Mouse (Mus musculus): ENCODE measurements around the gene Xrn2.

Xrn2 gene

DNA sequence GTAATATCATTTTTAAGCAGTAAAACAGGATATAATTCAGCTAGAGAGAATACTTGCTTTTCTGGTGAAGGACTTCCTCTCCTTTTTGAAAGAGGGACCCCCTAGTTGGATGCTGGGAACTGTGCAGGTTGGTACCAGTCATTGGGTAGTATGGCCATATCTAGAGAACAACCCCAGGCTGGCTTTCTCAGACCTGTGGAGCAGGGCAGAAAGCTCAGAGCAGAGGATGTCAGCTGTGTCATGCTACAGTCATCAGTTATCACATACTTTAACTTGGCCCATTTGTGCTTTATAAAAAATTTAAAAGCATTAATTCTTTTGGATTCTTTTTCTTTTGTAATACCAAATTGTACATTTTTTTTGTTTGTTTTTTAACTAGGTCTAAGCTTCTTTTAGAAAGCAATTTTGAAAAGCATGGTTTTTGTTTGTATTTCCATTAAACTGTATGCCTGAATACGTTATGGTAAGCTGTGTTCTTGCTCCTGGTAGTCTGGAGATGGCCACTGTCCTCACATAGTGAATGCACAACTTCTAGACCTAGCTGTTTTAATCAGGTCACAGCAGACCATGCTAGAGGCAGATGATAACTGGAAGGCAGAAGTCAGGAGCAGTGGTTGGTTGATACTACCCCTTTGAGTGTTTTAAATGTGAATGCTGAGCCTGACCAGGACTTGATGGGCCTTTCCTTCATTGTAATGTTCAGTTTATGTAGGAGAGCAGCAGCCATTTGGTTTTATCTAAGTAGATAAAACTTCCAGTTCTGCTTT is 54.9 kb downstream of the Xrn2 start:
- DNase-seq: no peak

DNA sequence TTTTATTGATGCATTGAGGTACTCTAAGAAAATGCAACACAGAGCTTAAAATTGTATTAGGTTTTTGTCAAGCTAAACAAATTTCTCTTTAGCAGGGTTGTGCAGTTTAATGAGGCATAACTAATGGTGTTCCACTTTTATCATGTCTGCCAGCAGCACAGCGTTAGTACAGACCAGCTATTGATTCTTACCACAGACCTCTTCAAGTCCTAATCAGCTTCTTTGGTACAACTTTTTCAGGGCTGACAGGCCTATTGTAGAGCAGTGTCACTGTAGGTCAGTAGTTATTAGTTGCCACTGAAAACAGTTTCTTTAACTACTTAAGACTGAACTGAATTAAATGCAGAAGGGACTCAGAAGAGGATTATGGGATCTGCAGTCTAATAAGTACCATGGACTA is 56.3 kb downstream of the Xrn2 start:
- DNase-seq: no peak

DNA sequence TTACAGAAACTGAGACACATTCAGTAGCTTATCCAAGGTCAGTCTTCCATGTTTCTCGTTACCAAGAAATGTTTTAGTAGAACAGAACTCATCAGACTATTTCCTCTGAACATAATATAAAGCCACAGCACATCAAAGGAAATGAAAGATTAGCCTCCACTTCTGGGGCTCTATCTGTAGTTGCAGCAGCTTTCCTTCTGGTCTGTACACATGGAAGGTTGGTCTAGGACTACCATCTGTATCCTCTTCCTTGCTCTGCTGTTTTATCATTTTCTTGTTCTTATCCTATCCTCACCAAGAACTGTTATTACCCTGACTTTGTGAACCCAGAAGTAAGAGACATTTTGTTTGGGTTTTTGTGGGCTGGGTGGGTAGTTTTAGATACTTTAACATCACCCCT is 57.5 kb downstream of the Xrn2 start:
- DNase-seq: no peak

DNA sequence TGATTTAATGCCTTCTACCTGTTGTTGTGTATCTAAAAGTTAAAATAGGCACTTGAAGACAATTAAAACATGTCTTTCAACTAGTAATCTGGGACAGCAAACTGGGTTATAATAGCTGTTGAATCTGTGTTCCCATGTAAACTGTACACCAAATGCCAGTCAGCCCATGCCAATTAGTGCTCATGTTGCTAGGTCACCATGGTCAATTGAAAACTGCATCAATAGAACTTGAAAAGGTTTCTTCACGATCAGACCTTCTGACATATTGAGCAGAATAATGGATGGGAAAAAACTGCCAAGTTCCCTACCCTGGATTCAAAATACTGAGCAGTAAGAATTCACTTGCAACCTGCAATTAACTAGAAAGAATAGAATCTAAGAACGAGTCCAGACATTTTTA is 61.2 kb downstream of the Xrn2 start:
- DNase-seq: no peak

DNA sequence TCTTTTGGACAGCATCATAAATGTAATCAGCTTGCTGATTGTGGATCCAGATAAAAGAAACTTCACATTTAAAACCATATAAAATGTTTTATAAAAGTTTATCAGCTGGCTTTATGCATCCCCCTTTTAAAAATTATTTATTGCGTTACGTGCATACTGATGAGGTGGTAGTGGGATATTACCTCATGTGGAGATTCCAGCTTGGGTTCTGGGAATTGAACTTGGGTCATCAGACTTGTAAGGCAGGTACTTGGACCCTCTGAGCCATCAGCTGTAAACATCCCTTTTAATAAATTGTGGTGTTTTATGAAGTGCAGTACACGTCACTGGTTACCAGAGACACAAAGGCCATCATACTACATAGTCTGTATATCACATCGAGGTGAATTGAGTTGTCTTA is 61.6 kb downstream of the Xrn2 start:
- no peak for DNase-seq

DNA sequence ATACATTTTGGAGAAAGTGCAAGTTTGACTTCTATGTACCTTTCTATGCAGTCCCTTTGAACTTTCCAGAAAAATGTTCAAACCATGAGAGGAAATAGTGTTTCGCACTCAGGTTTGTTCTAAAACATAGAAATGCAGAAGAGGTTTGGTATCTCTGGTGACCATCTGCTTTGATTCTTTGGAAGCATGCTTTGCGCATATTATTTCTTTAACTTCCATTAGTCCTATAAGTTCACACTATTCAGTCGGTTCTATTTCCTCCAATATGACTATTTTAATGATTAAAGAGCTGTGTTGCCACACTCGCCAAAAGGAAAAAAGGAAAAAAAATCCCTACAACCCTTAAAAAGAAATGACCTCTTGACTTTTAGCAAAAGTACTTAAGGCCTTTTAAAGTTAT is 69.6 kb downstream of the Xrn2 start:
- no peak for DNase-seq

DNA sequence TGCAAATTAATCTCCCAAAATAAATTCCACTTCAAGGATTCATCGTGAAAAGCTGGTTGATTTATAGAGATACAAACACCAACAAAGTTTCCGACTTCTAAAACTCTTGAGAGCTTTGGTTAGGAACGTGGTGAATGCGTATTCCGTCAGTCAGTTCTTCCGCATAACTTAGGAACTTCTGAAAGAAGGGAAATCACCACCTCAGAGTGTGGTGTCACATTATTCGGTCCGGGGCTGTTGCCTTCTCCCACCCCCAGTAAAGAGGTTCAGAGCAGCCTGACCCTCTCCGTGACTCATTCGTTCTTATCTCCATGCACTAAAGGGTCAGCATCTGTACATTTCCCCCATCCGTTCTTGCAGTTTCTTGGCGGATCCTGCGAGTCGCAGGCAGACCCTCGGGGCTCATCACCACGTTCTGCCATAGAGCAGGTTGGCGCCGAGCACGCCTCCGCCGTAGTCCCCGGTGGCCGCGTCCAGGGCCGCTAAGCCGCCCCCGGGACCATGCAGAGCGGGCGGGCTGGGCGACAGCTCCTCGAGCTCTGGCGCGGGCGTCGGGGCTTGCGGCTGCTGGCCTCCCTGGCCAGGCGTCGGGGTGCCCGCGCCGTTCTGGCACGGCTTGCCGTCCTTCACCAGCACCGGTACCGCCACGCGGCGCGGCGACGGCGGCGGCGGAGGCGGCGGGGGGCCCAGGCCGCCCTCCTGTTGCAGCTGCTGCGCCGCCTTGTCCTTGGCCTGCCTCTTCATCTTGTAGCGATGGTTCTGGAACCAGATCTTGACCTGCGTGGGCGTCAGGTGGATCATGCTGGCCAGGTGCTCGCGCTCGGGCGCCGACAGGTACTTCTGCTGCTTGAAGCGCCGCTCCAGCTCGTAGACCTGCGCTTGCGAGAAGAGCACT is 70.9 kb downstream of the Xrn2 start:
- peak; percentile 19 for DNase-seq

DNA sequence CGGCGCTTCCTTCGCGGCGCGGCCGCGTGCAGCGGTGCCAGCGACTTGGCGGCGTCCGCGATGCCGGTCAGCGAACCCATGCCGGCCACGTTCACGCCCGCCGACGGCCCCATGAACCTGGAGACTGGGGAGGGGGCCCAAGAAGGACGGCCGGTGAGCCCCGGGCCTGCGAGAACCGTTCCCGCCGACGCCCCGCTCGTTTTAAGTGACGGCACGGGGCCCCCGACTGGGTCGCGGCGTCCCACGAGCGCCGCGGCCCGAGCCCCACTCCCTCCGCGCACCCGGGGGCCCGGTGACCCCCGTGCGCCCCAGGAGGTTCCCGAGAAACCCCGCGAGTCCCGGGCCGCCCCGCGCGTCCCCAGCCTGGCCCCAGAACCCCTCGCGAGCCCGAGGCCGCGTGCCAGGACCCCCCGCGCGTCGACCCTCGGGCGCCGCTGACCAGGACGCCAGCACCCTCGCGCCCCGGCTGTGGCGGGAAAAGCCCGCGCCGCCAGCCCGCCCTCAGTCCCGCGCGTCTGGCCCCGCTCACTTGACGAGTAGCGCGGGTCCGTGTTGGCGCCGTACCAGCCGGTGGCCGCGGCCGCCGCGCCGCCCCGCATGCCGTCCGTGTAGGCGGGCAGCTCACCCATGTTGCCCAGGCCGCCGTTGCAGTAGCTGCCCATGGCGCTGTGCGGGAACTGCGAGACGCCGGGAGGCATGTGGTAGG is 71.7 kb downstream of the Xrn2 start:
- DNase-seq: peak; percentile 18

DNA sequence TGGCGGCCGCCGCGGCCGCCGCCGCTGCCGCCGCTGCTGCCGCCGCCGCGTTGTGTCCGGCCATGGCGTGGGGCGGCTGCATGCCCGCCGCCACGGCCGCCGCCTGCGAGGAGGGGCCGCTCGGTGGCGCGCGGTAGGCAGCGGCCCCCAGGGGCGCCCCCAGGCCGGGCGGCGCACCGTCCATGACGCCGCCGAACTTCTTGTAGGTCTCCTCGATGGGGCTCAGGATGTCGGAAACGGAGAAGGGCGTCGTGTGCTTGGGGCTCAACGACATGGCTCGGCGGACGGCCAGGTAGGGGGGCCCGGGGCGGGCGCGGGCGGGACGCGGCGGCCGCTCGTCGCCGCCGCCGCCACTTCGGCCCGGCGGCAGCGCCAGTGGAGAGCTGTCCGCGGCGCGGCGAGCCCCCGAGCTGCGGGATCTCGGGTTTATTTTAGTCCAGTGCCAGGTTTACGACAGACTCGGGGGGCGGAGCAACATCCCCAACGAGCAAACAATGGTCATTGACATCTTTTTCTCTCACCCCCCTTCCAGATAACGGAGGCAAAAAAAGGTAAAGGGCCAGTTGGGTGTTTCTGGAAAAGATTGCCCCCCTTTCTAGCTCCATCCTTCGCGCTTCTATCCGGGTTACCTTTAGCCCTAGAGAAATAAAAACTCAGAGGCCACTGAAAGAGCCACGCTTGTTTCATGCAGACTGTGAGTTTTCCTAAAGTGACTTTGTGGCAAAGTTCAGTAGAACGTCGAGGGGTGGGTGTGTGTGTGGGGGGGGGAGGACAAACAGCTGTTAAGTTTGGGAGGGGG is 72.5 kb downstream of the Xrn2 start, which contains the start of gene Nkx2-4:
Nkx2-4 (minus strand) TSS at position 374 of the 799 bp plus-strand sequence.
- DNase-seq: no peak

DNA sequence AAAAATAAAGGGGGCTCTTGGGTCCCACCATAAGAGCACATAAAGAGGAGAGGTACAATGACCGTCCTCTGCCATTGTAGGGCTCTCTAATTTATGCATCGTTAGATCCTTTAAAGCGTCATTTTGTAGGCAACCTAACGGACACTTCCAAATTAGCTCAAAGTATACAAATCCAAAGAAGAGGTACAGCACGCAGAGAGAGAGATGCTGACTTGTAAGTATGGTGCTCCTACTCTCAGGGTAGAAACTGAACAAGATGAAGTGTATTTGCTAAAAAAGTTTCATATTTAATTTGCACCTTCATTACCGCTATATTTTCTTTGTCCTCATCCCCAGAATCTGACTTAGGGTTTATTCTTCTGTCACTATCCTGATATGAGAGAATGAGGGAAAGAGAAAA is 73.1 kb downstream of the Xrn2 start:
- no peak for DNase-seq

DNA sequence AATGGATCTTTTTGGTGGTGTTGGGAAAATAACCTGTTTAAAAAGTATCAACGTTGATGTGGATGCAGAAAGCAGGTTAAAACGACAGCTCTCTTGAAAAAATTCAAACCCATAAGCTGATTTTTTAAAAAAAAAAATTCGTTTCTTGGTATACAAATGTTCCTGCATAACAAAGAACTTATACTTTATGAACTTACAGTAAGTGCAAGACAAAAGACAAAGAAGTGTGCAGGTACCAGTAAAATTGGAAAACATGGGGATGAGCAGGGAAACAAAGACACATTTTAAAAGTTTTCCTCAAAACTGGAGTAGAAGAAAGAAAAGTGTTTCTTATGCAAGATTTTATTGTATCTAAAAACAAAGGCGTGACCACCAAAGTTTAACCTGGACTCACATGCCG is 73.6 kb downstream of the Xrn2 start:
- no peak for DNase-seq

DNA sequence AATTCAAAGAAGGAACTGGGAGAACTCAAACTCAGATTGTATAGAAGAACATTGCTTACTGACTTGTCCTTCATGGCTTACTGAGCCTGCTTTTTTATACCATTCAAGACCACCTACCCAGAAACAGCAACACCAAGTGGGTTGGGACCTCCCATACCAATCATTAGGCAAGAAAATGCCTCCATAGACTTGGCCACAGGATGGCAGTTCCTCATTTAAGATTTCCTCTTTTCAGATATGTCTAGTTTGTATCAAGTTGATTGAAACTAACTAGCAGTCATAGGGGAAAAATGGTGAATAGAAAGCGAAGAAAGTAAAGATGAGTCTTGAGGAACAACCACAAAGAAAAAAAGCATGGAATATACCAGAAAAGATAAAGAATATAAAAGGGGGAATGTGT is 106.9 kb downstream of the Xrn2 start:
- no peak for DNase-seq

DNA sequence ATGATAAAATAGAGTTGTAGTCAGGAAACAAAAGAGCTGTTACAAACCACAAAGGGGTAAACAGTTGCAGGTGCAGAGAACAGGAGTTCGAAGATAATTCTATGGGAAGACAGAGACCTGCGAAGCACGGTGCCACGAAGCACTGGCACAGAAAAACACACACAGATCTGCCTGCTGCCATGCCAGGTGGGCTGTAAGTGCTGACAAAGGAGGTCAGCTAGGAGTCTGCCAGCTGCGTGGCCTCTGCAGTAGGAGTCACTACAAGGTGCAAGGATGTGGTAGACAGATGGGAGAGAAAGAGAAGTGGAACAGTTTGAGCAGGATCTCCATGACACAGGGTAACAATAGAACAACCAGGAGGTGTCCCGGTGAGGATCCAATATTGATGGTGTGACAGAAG is 114.6 kb downstream of the Xrn2 start:
- no peak for DNase-seq

Data from right cerebral cortex, postnatal 4 days (tissue).